ENCODE assay signal across 22 mouse cellular contexts in the genomic region with DNA sequence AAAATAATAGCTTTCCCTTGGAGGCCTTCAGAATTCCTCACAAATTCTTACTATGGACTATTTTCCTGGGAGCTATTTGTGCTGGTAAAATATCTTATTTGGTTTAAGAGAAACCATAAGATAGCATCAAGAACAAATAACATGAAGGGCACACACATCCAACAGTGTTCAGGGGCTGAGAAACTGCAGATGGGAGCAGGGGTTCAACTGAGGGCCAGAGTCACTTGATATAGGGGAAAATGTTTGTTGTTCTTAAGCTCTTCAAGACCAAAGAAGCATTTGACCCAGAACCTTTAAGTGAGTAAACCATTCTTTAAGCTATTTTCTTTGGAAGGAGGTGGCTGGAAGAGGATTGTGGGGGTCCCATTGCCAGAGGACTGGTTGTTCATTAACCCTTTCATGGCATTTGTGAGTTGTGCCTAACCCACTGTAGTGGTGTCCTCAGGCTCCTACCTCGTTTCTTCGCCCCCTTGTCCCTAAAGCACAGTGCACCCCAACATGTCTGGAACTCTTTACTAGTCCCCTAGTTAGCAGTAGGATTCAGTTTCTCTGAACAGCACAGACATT.
A peak's percentile ranks its signal among the peaks of the same experiment; 100 is the strongest.
DNase-seq lines count a peak whose midpoint lies in the region; ATAC-seq and TF ChIP-seq lines count a peak whose summit lies in the region.
"Had no signal": no experiment of that assay in that cellular context is flagged by ENCODE, and none has a peak within 500 bp of the region (broad histone marks: within the 10 kb centered on the region; RNA-seq: fewer than 3 reads in every experiment).

No protein-coding gene starts in this region.

- H3K9me3 ChIP-seq in kidney, embryonic 14.5 days (ENCODE audit: control insufficient read depth, low read length): no peaks in the 10 kb centered on the region
- no peaks in the 10 kb centered on the region for H3K9me3 ChIP-seq in lung, embryonic 15.5 days
- no peaks in the 10 kb centered on the region for H3K9me3 ChIP-seq in embryonic facial prominence, embryonic 12.5 days
- H3K9me3 ChIP-seq: forebrain, embryonic 12.5 days; heart, embryonic 15.5 days; hindbrain, embryonic 15.5 days; limb, embryonic 15.5 days; liver, embryonic 15.5 days; midbrain, embryonic 12.5 days; neural tube, embryonic 12.5 days had no signal

- no peaks in the 10 kb centered on the region for H3K36me3 ChIP-seq in kidney, embryonic 14.5 days (ENCODE audit: control insufficient read depth, insufficient read depth, low read length)
- H3K36me3 ChIP-seq in lung, embryonic 15.5 days: no peaks in the 10 kb centered on the region
- no peaks in the 10 kb centered on the region for H3K36me3 ChIP-seq in embryonic facial prominence, embryonic 12.5 days
- H3K36me3 ChIP-seq: forebrain, embryonic 12.5 days; heart, embryonic 15.5 days; limb, embryonic 15.5 days; liver, embryonic 15.5 days; midbrain, embryonic 12.5 days; neural tube, embryonic 12.5 days had no signal

- H3K27ac ChIP-seq in kidney, embryonic 14.5 days (ENCODE audit: low read depth, low read length): peak overlapping the region; percentile 79
- H3K27ac ChIP-seq in lung, embryonic 15.5 days: 0 out of 2 replicates have a peak overlapping the region, but pooled peaks have one; percentile 20
- peak overlapping the region; percentile 36; the same call in 1 of the 2 replicates for H3K27ac ChIP-seq in embryonic facial prominence, embryonic 12.5 days
- H3K27ac ChIP-seq: forebrain, embryonic 12.5 days; heart, adult 2 months; heart, embryonic 15.5 days; hindbrain, embryonic 15.5 days; limb, embryonic 15.5 days; liver, embryonic 15.5 days; midbrain, embryonic 12.5 days; neural tube, embryonic 12.5 days had no signal

- no peak overlapping the region for H3K9ac ChIP-seq in kidney, embryonic 14.5 days (ENCODE audit: low read depth, low read length)
- H3K9ac ChIP-seq in lung, embryonic 15.5 days: no peak overlapping the region
- no peak overlapping the region for H3K9ac ChIP-seq in embryonic facial prominence, embryonic 12.5 days
- H3K9ac ChIP-seq: forebrain, embryonic 12.5 days; heart, embryonic 15.5 days; hindbrain, embryonic 15.5 days; limb, embryonic 15.5 days; liver, embryonic 15.5 days; midbrain, embryonic 12.5 days; neural tube, embryonic 12.5 days had no signal

- peaks cover 28% of the 10 kb centered on the region for H3K4me1 ChIP-seq in kidney, embryonic 14.5 days (ENCODE audit: control insufficient read depth, insufficient read depth, low read length)
- peaks cover 15% of the 10 kb centered on the region; the same call in 1 of the 2 replicates for H3K4me1 ChIP-seq in lung, embryonic 15.5 days
- H3K4me1 ChIP-seq in embryonic facial prominence, embryonic 12.5 days: peaks cover 20% of the 10 kb centered on the region
- H3K4me1 ChIP-seq: forebrain, embryonic 12.5 days; heart, embryonic 15.5 days; hindbrain, embryonic 15.5 days; limb, embryonic 15.5 days; liver, embryonic 15.5 days; midbrain, embryonic 12.5 days; neural tube, embryonic 12.5 days had no signal

- peak; percentile 84 for ATAC-seq in kidney, embryonic 14.5 days (ENCODE audit: low FRiP score, low TSS enrichment)
- ATAC-seq in lung, embryonic 15.5 days (ENCODE audit: borderline replicate concordance, extremely low read depth, low FRiP score, low TSS enrichment): peak; percentile 31; the same call in 1 of the 2 replicates
- ATAC-seq in embryonic facial prominence, embryonic 12.5 days (ENCODE audit: insufficient number of reproducible peaks, insufficient read depth, low FRiP score, low TSS enrichment): no peak; the same call in 1 of the 2 replicates
- ATAC-seq: CD4-positive, CD25-positive, alpha-beta regulatory T cell, adult 4 months; intestine, embryonic 16.5 days; Patski had no signal

- WGBS in kidney, embryonic 14.5 days: 37% methylated on average over 2 of the region's 2 CpGs
- WGBS in lung, embryonic 15.5 days: 44% methylated on average over 2 of the region's 2 CpGs
- WGBS in embryonic facial prominence, embryonic 12.5 days: 57% methylated on average over 2 of the region's 2 CpGs

- no peak overlapping the region for H3K4me2 ChIP-seq in kidney, embryonic 14.5 days (replicated peaks; ENCODE audit: low read depth, low read length)
- H3K4me2 ChIP-seq in lung, embryonic 15.5 days: no peak overlapping the region
- H3K4me2 ChIP-seq in embryonic facial prominence, embryonic 12.5 days (replicated peaks): no peak overlapping the region
- H3K4me2 ChIP-seq: forebrain, embryonic 12.5 days; heart, embryonic 15.5 days; hindbrain, embryonic 15.5 days; limb, embryonic 15.5 days; liver, embryonic 15.5 days; midbrain, embryonic 12.5 days; neural tube, embryonic 12.5 days had no signal

- H3K4me3 ChIP-seq in kidney, embryonic 14.5 days (ENCODE audit: low read length): no peak overlapping the region
- H3K4me3 ChIP-seq in lung, embryonic 15.5 days: no peak overlapping the region
- no peak overlapping the region for H3K4me3 ChIP-seq in embryonic facial prominence, embryonic 12.5 days
- H3K4me3 ChIP-seq: forebrain, embryonic 12.5 days; heart, adult 2 months; heart, embryonic 15.5 days; hindbrain, embryonic 15.5 days; limb, embryonic 15.5 days; liver, embryonic 15.5 days; midbrain, embryonic 12.5 days; neural tube, embryonic 12.5 days had no signal

- no peaks in the 10 kb centered on the region for H3K27me3 ChIP-seq in kidney, embryonic 14.5 days (ENCODE audit: control insufficient read depth, insufficient read depth, low read length)
- H3K27me3 ChIP-seq in lung, embryonic 15.5 days: no peaks in the 10 kb centered on the region
- peaks cover 4% of the 10 kb centered on the region; the same call in 1 of the 2 replicates for H3K27me3 ChIP-seq in embryonic facial prominence, embryonic 12.5 days
- H3K27me3 ChIP-seq: forebrain, embryonic 12.5 days; heart, embryonic 15.5 days; hindbrain, embryonic 15.5 days; limb, embryonic 15.5 days; liver, embryonic 15.5 days; midbrain, embryonic 12.5 days; neural tube, embryonic 12.5 days; Patski had no signal

- no peak for TF ChIP-seq POLR2A in brain, embryonic 14.5 days (IDR thresholded peaks at IDR 0.05; ENCODE audit: borderline replicate concordance, extremely low read depth, insufficient read depth, insufficient read length, poor library complexity, severe bottlenecking)

- no peak for TF ChIP-seq CTCF in brain, embryonic 14.5 days (IDR thresholded peaks at IDR 0.05; ENCODE audit: borderline replicate concordance, extremely low read depth, insufficient read depth, insufficient read length)

- no peak for DNase-seq in kidney, postnatal 25 days
- DNase-seq in lung, postnatal 25 days (ENCODE audit: low spot score): no peak
- peak; percentile 13 for DNase-seq in brain, embryonic 14.5 days (ENCODE audit: low read depth)
- DNase-seq in cerebellum, postnatal 36 days: no peak
- DNase-seq in thymus, postnatal 4 days: no peak
- DNase-seq: cerebellum, postnatal 10 days; heart, adult 2 months; heart, postnatal 4 days; right cerebral cortex, postnatal 4 days had no signal

Comparison
In these comparisons a context has a peak if more than half of its experiments do, and no peak if none do; other contexts are left out.
1. H3K27ac ChIP-seq: peak in every context shown above with its lines; median percentile 79 in kidney, embryonic 14.5 days; 36 in embryonic facial prominence, embryonic 12.5 days; 20 in lung, embryonic 15.5 days.